Mouse (Mus musculus): ENCODE measurements at regions not wholly inside any gene's neighbourhood (a gene's known extent, or its start where the extent isn't known, plus 50 kb on each side); places are given as distances from the start of the nearest gene placed in this dataset.

- no peak for DNase-seq
These were observed 450.2 kb upstream of the Jag1 start for GRCm38 (mm10) chr2:137566619-137567018.

- DNase-seq = no peak
These were observed 447.7 kb upstream of the Jag1 start for GRCm38 (mm10) chr2:137564064-137564624.

GRCm38 (mm10) chr2:137560366-137560765, 443.9 kb upstream of the Jag1 start:
- no peak for DNase-seq

- DNase-seq = no peak
These were observed 437.4 kb upstream of the Jag1 start for GRCm38 (mm10) chr2:137553871-137554270.

DNA sequence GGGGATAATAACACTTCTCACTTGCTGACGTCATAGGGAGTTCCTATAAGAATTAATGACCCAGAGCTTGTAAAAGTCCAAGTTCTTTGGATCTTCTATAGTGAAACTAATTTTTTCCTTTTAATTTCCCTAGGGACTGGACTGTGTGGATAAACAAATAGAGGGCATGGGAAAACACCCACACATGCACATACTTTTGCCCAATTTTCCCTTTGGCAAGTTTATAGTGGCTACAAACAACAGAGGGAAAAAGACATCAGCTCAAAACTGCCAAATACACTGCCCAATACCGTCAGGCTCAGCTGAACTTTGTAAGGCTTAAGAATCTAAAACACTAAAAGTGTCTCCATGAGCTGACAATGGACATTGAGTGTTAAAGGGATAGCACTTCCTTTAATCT, 420.1 kb upstream of the Jag1 start:
- no peak for DNase-seq

GRCm38 (mm10) chr2:137516271-137516670, 399.8 kb upstream of the Jag1 start:
- no peak for DNase-seq

DNA sequence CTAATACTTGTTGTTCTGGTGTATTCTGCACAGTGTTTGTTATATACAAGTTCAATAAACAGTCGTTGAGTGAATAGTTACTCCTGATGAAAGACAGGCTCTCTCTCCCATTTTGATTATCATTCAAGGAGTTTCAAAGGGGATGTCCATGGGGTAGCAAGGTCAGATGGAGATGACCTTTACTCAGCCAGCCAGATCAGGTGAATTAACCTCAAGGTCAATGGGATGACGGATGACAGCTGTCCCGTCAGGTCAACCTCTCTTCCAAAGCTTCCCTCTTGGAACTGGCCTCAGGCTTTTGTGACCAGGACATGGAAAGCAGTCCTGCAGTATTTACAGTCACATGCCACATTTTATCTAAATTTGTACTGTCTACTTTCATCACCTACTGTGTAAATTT, 398.6 kb upstream of the Jag1 start:
- no peak for DNase-seq

GRCm38 (mm10) chr2:137513895-137514506, 397.6 kb upstream of the Jag1 start:
- DNase-seq = no peak

DNA sequence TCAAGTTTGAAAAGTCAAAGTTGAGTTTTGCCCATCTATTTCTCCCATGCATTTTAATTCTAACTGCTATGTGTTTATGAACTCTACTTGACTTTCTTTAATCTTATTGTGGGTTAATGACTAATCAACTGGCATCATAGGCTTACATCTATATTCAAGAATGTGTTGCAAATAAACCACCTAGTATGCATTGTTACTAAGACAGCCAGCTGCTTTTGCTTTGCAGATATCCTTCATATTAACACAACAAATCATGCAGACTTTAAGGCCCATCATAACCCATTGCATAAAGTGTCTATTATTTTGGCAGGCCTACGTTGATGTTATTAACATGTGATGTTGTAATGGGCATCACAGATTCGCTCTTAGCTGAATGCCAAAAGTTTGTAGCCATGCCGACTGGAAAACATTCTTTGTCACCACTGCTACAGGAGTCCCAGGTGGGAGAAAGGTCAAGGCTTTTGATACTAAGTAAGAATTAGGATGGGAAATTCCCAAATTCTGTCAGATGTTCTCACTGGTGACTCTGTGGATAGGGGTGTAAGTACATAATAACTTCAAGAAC, 394.3 kb upstream of the Jag1 start:
- DNase-seq = no peak

- no peak for DNase-seq
These were observed 384.8 kb upstream of the Jag1 start for GRCm38 (mm10) chr2:137501236-137501635.

DNA sequence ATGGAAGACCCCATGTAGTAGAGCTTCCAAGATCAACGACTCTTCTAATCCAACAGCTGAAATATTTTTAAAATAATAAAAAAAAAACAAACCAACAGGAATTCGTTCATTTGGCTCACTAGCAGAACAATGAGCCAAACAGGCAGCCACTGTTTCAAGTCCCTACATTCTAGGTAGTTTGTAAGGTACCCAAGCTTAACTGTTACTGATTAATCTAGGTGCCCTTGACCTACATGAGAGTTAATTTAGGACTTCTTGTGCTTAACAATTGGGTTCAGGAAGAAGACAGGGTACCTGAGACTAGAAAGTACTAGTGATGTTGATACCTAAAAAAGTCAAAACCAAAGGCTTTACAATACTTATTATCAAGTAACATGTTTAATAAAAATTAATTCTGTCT, 381.2 kb upstream of the Jag1 start:
- DNase-seq = no peak

GRCm38 (mm10) chr2:137493600-137493999, 377.2 kb upstream of the Jag1 start:
- peak; percentile 1 for DNase-seq

DNA sequence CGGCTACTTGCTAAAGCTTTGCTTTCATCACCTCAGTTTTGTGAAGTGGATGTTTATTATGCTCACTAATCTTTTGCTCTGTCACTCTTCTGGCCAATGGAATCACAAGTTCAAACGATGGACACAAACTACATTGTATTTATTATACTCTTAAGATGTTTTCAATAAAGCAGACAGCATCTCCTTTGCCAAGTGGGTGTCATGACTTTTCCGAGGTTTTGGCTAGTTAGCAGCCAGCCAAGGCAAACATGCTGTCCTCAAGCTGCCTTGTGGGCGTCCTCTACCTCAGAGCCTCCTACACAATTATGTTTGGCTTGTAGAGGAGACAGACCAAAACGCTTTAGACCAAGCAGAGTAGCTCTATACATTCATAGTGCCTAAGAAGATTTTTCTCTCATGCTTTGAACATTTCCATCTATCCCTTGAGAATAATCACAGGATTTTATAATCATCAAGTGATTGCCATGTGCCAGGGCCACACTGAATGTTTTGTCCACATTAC, 372.8 kb upstream of the Jag1 start:
- DNase-seq = no peak

DNA sequence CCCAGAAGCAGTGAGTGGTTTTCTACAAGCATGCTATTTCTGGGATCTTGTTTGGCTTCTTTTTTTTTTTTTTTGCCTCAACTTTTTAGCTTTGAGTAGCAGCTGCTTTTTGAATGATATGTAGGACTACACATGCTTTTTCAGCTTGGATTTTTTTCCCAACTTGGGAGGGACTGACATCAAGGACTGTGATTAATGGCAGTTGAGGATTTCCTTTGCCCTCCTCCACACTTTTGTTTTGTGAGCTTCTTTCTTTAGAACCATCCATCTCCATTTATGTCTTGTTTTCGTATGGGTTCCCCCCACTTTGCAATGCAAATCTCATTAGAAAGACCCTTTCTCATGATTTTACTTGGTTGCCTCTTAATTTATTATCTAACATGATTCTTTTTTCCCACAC, 352.3 kb upstream of the Jag1 start:
- DNase-seq = no peak

GRCm38 (mm10) chr2:137457061-137457753, 340.8 kb upstream of the Jag1 start:
- DNase-seq = no peak

GRCm38 (mm10) chr2:137456436-137456835, 340.0 kb upstream of the Jag1 start:
- DNase-seq = no peak

- DNase-seq = no peak
These were observed 330.5 kb upstream of the Jag1 start for GRCm38 (mm10) chr2:137446919-137447318.

DNA sequence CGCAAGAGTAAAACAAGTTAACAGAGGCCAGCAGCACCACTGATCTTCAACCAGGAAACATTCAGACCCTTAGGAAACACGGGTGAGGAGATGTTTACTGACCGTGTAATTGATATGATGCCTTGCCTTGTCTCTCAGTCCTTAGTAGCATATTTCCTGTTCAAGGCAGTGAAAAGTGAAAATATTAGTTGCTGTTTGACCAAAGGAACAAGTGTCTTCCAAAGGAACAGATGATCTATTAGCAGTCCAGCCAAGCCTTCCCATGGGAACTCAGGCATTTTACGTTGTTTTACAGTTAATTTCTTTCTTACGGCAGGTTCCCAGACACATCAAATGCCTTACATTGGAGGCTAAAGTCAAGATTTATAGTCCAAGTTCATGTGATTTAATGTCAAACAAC, 321.3 kb upstream of the Jag1 start:
- DNase-seq = no peak

- peak; percentile 16 for DNase-seq
These were observed 319.7 kb upstream of the Jag1 start for GRCm38 (mm10) chr2:137436161-137436560.

DNA sequence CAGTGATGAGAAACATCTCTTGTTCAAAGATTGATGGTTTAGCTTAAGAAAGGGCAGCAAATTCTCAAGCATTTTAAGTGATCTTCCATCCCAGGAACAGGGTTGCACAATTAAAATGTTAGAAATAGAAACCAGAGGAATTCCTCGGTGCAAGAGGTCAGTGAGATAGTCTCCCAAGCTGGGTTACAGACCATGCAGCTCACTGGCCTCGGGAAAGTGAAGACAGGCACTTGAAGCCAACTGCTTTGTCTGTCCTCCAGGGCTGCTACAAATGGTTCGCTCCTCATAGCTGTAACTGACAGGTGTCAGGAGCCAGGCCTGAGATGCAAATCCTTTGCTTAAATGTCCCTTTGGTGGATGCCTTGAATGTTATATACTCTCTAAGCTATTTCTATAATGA, 306.2 kb upstream of the Jag1 start:
- DNase-seq = no peak

GRCm38 (mm10) chr2:137419678-137420077, 303.2 kb upstream of the Jag1 start:
- DNase-seq = peak; percentile 16

GRCm38 (mm10) chr2:137417691-137418090, 301.2 kb upstream of the Jag1 start:
- DNase-seq = no peak

- DNase-seq = peak; percentile 30
These were observed 297.0 kb upstream of the Jag1 start for GRCm38 (mm10) chr2:137413432-137413831.

GRCm38 (mm10) chr2:137409611-137410010, 293.2 kb upstream of the Jag1 start:
- DNase-seq = no peak

All from lung, postnatal 10 days (tissue).